Mouse (Mus musculus): Measurements from ENCODE around the gene Uncx. TPM values are rescaled to one million over a fixed set of nuclear protein-coding genes. Genes with fewer than 3 reads are reported as not detected.

The Uncx gene
- polyA plus RNA-seq, 1 experiment = not detected

DNA sequence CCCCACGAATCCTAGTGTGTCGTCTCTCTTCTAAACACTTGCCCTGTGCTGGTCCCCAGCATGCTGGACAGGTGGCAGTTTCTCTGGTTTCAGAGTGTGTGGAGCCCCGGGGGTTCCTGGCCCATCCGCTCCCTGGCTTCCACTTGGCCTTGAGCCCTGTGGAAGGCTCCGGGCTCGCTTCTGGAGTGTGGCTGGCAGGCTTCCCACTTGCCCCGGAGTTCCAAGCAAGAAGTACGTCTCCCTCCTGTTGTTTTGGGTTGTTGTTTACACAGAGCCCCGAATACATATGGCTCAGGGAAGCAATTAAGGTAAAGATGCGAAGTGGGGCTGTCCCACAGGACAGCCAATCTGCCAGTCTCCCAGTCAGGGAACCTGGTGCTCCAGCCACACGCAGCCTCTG lies 27.0 kb upstream of the Uncx start:
- Histone ChIP-seq H3K4me3 (ENCODE audit: insufficient read depth, low read length) (no peak overlapping the region), H3K27ac (ENCODE audit: insufficient read depth, low read depth, low read length) (no peak overlapping the region), H3K4me1 (ENCODE audit: control insufficient read depth, insufficient read depth, low read length) (peaks cover 12% of the 10 kb centered on the region)
- TF ChIP-seq POLR2A (IDR thresholded peaks at IDR 0.05; ENCODE audit: borderline replicate concordance, low read depth, low read length) (no peak), CTCF (IDR thresholded peaks at IDR 0.05; ENCODE audit: low read depth, low read length) (no peak)

GRCm38 (mm10) chr5:139520069-139520834 lies 23.0 kb upstream of the Uncx start:
- Histone ChIP-seq H3K4me3 (ENCODE audit: insufficient read depth, low read length) (no peak overlapping the region), H3K4me1 (ENCODE audit: control insufficient read depth, insufficient read depth, low read length) (peaks cover 12% of the 10 kb centered on the region), H3K27ac (ENCODE audit: insufficient read depth, low read depth, low read length) (no peak overlapping the region)
- TF ChIP-seq CTCF (IDR thresholded peaks at IDR 0.05; ENCODE audit: low read depth, low read length) (no peak), POLR2A (IDR thresholded peaks at IDR 0.05; ENCODE audit: borderline replicate concordance, low read depth, low read length) (no peak)

- Histone ChIP-seq H3K27ac (ENCODE audit: insufficient read depth, low read depth, low read length) (no peak overlapping the region), H3K4me1 (ENCODE audit: control insufficient read depth, insufficient read depth, low read length) (peaks cover 12% of the 10 kb centered on the region), H3K4me3 (ENCODE audit: insufficient read depth, low read length) (no peak overlapping the region)
- TF ChIP-seq POLR2A (IDR thresholded peaks at IDR 0.05; ENCODE audit: borderline replicate concordance, low read depth, low read length) = no peak
- TF ChIP-seq CTCF (IDR thresholded peaks at IDR 0.05; ENCODE audit: low read depth, low read length) = no peak
Observed at GRCm38 (mm10) chr5:139521987-139522386, 21.3 kb upstream of the Uncx start.

- no peak overlapping the region for H3K27ac ChIP-seq (ENCODE audit: insufficient read depth, low read depth, low read length)
- H3K4me3 ChIP-seq (ENCODE audit: insufficient read depth, low read length) = no peak overlapping the region
- TF ChIP-seq POLR2A (IDR thresholded peaks at IDR 0.05; ENCODE audit: borderline replicate concordance, low read depth, low read length) (no peak), CTCF (IDR thresholded peaks at IDR 0.05; ENCODE audit: low read depth, low read length) (no peak)
- H3K4me1 ChIP-seq (ENCODE audit: control insufficient read depth, insufficient read depth, low read length) = peaks cover 12% of the 10 kb centered on the region
Observed at GRCm38 (mm10) chr5:139528851-139529250, 14.4 kb upstream of the Uncx start.

DNA sequence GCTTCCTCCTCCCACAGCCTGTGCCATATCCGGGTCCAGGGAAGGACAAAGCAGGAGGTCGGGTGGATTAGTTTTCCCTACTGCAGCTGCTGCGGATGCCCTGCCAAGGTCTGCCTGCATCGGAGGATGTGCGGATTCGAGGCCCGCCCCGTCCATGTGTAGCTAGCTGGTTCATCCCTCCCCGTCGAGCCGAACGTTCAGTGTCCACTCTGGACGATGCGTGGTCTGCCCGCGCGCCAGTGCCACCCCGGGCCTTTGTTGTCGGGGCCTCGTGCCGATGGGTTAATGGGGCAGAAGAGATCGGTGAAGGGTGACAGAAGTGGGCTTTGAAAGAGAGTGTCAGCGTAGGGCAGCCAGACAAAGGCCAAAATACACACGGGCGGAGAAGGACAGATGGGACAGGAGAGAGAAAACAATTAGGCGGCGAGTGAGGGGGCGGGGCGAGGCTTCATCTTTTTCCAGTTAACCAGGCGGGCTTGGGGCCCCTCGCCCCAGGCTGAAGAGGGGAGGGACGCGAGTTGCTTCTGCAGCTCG lies 7.8 kb upstream of the Uncx start:
- H3K27ac ChIP-seq (ENCODE audit: insufficient read depth, low read depth, low read length) = no peak overlapping the region
- no peak overlapping the region for H3K4me3 ChIP-seq (ENCODE audit: insufficient read depth, low read length)
- no peaks in the 10 kb centered on the region for H3K4me1 ChIP-seq (ENCODE audit: control insufficient read depth, insufficient read depth, low read length)
- TF ChIP-seq POLR2A (IDR thresholded peaks at IDR 0.05; ENCODE audit: borderline replicate concordance, low read depth, low read length) = no peak
- no peak for TF ChIP-seq CTCF (IDR thresholded peaks at IDR 0.05; ENCODE audit: low read depth, low read length)

DNA sequence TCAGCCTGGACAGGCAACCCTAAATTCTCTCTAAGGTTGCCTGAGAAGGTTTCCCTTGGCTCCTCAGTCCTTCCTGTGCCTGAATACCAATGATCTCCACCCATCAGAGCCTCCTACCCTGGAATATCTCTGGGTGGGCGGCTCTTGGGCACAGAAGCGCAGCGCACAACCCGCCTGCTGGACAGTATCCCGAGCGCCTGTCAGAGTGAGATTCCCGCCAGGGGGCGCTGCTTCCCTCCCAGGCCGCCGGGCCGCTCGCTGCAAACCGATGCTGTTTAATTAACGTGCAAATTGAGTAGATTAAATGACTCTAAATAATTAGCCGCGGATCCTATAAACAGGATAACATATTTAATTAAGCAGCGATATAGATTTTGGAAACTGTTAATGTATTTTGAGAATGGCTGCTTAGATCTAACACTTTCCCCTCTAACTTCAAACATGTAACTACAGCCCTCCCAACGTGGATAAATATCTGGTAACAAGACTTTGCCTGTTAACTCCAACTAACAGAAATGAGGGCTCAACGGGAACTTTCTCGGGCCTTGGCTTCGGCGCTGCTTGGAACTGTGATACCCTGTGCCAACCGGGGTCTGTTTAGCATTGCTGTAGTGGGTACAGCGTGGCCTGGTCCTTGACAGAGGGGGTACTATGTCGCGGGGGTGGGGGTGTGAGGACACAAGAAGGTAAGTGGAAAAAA lies 6.9 kb upstream of the Uncx start:
- Histone ChIP-seq H3K27ac (ENCODE audit: insufficient read depth, low read depth, low read length) (no peak overlapping the region), H3K4me3 (ENCODE audit: insufficient read depth, low read length) (no peak overlapping the region), H3K4me1 (ENCODE audit: control insufficient read depth, insufficient read depth, low read length) (no peaks in the 10 kb centered on the region)
- TF ChIP-seq POLR2A (IDR thresholded peaks at IDR 0.05; ENCODE audit: borderline replicate concordance, low read depth, low read length) (no peak), CTCF (IDR thresholded peaks at IDR 0.05; ENCODE audit: low read depth, low read length) (peak; percentile 87)

GRCm38 (mm10) chr5:139536911-139537738 lies 6.2 kb upstream of the Uncx start:
- H3K27ac ChIP-seq (ENCODE audit: insufficient read depth, low read depth, low read length) = no peak overlapping the region
- TF ChIP-seq POLR2A (IDR thresholded peaks at IDR 0.05; ENCODE audit: borderline replicate concordance, low read depth, low read length) (no peak), CTCF (IDR thresholded peaks at IDR 0.05; ENCODE audit: low read depth, low read length) (no peak)
- no peaks in the 10 kb centered on the region for H3K4me1 ChIP-seq (ENCODE audit: control insufficient read depth, insufficient read depth, low read length)
- no peak overlapping the region for H3K4me3 ChIP-seq (ENCODE audit: insufficient read depth, low read length)

DNA sequence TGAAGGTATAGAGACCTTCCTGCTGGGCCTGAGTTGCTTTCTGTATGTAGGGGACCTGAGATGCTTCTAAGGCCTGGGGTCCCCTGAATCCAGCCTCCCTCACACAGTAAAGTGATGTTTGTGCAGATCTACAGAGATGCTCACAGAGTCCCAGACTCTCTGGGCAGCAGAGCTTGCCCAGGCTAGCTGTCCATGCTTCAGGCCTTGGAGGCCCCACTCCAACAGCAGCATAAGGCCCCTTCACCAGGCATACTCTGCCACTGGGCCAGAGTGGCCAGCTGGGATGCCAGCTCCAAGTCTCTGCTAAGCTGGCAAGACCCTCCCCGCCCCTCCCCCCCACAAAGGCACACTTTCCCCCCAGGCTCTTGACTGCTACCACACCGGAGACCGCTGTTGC lies 5.6 kb upstream of the Uncx start:
- Histone ChIP-seq H3K4me1 (ENCODE audit: control insufficient read depth, insufficient read depth, low read length) (no peaks in the 10 kb centered on the region), H3K4me3 (ENCODE audit: insufficient read depth, low read length) (no peak overlapping the region), H3K27ac (ENCODE audit: insufficient read depth, low read depth, low read length) (no peak overlapping the region)
- no peak for TF ChIP-seq POLR2A (IDR thresholded peaks at IDR 0.05; ENCODE audit: borderline replicate concordance, low read depth, low read length)
- TF ChIP-seq CTCF (IDR thresholded peaks at IDR 0.05; ENCODE audit: low read depth, low read length) = no peak

DNA sequence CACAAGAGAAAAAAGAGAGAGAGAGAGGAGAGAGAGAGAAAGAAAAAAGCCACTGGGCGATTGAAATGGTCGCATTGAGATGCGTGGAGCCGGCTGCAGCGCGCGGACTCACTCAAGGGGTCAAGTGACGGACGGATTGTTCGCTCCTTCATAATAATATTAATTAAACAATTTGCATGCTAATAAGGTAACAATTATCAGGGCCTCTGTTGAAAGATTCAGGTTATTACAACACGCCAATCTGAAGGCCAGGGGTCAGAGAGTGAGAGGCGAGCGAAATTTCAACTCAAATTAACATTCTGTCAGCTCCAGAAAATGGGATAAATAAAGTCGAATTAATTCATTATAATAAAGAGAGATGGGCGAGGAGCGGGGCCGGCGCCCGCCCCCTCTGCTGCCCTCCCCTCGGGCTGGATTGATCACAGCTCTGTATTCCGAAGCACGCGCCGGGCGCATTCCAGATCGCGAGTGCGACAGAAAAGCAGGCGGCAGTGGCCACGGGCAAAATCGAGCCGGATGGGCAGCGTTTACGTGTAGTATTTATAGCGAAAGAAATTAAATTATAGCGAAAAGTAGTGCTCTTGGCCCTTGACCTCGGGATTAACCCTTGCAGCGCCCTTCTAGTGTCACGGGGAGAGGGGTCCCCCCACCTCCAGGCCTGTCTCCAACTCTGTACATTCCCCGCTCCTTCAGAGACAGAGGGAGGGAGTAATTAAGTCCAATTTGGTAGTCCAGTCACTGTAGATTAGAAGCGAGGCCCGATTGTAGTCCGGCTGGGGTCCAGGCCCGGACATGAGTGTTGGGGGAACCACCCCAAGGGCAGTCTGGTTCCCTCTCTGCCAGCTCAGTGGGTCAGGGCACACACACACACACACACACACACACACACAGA lies 1.9 kb upstream of the Uncx start:
- no peak for TF ChIP-seq POLR2A (IDR thresholded peaks at IDR 0.05; ENCODE audit: borderline replicate concordance, low read depth, low read length)
- Histone ChIP-seq H3K4me3 (ENCODE audit: insufficient read depth, low read length) (no peak overlapping the region), H3K4me1 (ENCODE audit: control insufficient read depth, insufficient read depth, low read length) (no peaks in the 10 kb centered on the region), H3K27ac (ENCODE audit: insufficient read depth, low read depth, low read length) (no peak overlapping the region)
